Mouse (Mus musculus) mouse embryonic stem cell (cell line): ENCODE measurements around the gene Cfdp1.

Source experiments
- in situ Hi-C, 2 experiments: fragments of 300-500 bp; cut with MboI; formaldehyde crosslinking; loops; 1 replicate in 1 of 2; 3 replicates in 1 of 2; pipeline ENCODE4 v1.14.3; 2019 to 2020; ENCODE audit warnings: low sequenced_read_pairs in 2 of 2, low pct_unique_long_range_greater_than_20kb in 1 of 2, mixed read lengths in 1 of 2; ENCODE audit not compliant: unreplicated experiment in 1 of 2

The Cfdp1 gene

DNA sequence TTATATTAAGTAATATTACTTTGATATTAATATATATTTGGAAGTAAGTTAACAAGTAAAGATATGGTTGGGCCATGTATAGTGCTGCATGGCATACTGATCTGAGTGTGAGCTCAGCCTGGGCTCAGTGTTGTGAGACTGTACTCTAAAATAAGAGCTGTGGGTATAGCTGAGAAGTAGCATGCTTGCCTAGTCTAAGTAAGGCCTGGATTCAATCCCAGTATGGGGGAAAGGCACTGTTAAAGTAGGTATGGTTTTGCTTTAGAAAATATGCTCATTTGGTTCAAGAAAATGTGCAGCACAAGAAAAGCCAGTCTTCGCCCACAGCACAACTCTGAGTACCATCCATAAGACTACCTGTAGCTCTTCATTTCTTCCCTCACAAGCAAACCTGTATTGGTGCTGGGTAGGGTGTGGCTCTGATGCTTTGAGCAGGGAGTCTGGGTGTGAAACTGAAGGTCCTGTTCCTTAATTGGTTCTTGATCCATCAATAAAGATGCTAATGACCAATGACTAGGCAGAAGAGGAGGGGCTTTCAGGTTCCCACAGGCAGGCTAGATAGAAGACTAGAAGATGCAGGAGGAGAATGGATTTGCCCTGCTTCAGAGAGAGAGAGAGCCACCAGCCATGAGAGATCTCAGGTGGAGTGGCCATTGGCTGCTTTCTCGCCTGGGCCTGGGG is 43.3 kb downstream of the Cfdp1 start:
- in situ Hi-C loops, result no loop called here

DNA sequence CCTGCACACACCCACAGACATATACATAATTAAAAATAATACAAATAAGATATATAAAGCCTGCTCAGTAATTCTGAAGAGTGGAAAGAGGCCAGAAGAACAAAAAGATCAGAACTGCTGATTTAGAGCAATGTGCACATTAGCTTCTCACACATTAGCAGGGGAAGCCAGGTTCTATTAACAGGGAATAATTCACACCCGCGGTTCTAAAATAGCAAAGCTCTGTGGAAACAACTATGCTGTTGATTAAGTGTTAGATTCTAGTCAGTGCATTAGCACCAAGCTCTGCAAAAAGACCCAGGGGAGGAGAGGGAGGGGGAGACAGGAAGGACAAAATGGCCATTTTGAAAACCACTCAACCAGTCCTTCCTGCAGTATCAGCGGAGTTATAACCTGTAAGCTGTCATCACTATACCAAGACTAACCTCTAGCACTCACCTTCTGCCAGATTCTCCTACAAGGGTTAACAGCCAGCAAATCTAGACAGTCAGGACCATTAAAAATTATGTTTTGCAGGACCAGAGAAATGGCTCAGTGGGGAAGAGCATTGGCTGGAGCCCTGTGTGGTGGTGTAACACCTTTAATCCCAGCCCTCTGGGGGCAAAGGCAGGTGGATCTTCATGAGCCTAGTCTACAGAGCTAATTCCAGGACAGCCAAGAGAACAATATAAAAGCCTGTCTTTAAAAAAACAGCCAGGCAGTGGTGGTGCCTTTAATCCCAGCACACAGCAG is 45.0 kb downstream of the Cfdp1 start:
- in situ Hi-C loops, result no loop called here

DNA sequence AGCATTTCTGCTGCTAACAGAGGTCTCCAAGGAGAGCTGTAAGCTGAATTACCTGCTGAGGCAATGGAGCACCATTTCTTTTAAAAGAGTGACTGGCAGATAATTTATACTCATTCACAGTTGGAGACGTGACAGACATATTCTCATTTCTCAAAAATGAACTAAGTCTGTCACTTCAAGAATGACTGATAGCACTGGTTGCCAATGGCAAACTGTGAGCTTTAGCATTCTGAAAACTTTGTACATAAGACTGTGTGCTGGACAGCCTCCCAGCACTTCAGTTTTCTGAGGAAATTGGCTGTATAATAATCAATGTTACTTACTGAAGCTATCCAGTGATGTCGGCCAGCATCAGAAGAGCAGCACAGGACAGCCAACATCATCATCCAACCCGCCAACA is 46.1 kb downstream of the Cfdp1 start:
- in situ Hi-C loops, result no loop called here

DNA sequence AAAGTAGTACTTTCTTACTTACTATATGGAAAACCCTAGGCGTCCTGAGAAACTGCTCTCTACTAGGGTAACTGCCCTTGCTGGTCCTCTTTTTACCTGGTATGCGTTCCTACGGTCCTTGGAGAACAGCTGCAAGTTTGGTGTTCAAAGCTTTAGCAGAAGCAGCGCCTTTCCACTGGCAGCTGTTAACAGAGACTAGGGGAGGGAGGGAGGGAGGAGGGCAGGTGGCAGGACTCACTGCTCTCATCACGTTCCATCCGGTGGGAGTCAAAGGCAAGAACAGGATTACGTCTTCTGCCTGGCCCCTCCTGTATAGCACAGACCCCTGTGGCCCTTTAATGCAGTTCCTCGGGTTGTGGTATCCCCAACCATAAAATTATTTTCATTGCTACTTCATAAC is 50.7 kb downstream of the Cfdp1 start:
- in situ Hi-C loops, result no loop called here

DNA sequence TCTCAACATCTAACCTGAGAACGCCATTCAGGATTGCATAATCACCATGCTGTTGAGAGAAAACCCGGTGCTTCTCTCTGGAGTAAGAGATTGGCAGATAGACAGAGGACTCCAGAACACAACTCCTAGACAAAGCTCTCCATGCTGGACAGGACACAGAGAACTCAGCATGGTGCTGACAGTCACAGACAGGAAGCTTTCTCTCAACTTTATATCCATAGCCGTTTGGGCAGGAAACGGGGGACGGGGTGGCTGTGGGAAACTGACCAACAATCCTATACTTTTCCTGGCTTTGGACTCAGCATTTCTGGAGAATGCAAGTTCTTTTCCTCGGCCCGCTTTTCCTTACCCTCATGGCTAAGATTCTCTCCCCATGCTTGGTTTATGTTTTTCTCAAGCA is 51.8 kb downstream of the Cfdp1 start:
- in situ Hi-C loops, result no loop called here

DNA sequence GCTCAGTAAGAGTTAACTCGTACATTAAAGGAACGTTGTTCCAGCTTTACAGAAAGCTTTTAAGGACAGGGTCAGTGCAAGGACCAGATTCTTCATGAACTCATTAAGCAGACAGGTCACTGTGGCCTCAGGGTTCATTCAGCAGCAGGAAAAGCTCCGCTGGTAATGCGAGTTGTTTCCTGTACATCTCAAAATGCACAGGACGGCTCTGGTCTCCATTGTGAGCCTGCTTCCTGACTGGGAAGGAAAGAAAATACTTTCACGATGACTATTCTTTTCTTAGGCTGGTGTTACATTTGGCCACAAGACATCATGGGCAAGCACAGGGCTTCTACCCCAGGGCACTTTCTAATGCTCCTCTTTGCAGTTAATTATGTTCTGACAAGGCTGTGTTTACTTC is 52.6 kb downstream of the Cfdp1 start:
- in situ Hi-C loops, result no loop called here

DNA sequence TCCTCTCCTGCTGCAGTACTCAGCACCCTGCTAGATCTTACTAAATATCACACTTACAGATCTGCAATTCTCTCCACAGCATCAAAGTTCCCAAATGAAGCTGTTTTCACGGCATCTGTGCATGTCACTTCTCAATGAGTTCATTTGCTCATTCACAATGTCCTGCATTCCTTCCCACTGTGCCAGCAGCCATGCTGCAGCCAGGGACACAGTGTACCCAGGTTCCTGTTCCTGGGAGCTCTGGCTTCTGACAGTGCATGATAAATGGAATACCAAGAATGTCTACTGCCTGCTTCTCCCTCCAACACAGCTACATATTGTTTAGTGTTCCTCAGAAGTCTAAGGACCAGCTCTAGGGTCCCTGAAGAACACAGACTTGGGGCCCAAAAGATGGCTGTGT is 57.6 kb downstream of the Cfdp1 start:
- in situ Hi-C loops, result no loop called here

DNA sequence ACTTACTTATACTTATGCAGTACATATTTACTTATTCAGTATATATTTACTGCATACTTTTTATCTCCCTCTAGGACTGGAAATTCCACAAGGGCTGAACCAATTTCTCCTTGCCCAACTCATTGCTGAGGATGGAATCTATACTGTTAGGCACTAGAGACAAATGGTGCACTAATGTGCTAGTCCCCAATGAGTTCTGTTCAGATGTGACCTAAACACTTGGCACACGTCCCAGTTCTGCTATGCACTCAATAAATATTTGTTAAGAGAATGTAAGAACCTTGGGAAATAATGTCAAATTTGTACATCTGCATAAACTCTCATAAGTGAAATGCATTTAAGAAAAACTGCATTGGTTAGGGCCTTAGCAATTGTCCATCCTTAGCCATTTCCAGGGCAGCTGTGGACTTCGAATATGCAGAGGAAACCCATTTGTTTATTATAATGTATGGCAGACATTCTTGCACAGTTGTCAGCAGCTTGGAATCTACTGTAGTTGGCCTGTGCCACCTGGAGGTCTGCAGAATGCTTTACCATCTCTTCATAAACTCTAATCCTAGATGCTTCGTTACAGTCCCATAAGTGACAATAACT is 60.7 kb downstream of the Cfdp1 start:
- in situ Hi-C loops, result no loop called here

DNA sequence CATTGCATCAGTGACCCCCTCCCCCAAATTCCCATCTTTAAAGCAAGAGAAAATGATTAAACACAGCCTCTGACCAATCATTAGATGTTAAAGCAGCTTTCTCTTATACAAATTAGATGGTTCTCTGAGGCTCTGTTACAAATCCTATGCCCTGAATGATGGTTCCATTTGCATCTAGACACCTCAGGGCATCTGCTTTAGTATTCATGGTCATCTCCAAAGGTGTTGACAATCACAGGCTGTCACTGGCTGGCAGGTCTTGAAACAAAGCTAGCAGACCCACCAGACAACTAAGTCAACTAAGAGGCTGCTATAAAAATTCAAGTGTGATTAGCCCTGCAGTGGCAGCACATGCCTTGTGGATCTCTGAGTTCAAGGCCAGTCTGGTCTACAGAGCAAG is 64.5 kb downstream of the Cfdp1 start:
- in situ Hi-C loops, result no loop called here

DNA sequence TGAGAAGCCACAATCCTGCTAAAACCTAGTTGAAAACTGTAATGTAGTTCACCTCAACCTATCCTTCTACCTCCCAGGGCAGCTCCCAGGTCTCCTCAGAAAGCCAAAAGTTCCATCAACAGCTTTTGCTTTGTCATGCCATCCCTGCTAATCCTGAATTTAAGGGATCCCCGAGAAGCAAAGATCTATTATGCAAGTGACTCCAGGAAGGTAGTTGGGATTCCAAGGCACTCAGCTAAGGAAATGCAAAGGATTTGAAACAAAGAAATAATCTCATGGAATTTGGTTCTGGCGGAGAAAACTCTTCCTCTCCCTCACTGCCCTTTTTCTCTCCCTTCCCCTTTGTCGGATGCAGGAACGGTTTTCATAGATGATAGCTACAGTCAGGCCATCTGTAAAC is 64.9 kb downstream of the Cfdp1 start:
- in situ Hi-C loops, result no loop called here

DNA sequence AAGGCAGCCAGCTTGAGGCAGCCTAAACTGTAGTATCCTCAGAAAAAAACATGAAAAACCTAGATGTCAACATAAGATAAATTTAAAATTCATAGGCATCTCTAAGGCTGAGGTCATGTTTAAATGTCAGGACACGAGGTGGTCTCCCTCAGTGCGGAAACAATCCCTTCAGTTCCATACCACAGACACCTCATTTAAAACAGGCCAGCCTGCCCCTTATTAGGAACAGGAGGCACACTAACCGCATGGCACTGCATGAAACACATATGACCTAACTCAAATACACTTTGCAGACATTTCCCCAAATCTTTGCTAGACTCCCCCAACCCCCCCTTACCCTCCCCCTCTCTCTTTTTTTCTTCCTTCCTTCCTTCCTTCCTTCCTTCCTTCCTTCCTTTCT is 65.6 kb downstream of the Cfdp1 start:
- in situ Hi-C loops, result no loop called here

DNA sequence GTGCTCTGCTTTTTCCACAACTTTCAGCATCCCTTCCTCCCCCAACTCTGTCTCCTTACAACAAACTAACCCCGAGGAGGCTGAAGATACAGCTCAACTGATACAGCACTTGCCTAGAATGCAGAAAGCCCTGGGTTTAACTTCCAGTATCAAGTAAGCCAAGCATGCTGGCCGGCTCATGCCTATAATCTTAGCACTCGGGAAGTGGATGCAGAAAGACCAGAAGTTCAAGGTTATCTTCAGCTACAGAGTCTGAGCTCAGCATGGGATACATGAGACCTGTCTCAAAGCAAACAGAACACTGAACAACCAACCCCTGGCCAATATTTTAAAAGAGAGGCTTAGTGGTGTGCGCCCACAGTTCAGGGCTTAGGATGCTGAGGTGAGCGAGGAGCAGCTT is 66.0 kb downstream of the Cfdp1 start:
- in situ Hi-C loops, result no loop called here

DNA sequence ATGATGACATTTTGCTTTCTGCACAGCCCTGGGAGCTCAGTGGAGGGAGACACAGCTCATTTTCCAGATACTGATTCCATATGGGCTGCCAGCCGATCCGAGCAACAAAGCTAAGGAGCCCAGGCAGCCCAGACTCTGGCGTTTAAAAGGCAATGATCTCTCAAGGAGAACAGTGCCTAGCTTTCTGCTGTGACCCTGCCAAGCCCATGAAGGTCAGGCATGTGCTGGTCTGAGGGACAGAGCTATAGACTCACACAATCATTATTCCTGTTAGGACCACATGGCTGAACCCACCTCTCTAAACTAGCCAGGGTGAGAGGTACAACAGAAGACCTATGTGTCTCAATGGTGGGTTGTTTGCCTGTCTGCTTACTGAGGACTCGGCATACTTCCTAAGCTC is 66.4 kb downstream of the Cfdp1 start:
- in situ Hi-C loops, result no loop called here

DNA sequence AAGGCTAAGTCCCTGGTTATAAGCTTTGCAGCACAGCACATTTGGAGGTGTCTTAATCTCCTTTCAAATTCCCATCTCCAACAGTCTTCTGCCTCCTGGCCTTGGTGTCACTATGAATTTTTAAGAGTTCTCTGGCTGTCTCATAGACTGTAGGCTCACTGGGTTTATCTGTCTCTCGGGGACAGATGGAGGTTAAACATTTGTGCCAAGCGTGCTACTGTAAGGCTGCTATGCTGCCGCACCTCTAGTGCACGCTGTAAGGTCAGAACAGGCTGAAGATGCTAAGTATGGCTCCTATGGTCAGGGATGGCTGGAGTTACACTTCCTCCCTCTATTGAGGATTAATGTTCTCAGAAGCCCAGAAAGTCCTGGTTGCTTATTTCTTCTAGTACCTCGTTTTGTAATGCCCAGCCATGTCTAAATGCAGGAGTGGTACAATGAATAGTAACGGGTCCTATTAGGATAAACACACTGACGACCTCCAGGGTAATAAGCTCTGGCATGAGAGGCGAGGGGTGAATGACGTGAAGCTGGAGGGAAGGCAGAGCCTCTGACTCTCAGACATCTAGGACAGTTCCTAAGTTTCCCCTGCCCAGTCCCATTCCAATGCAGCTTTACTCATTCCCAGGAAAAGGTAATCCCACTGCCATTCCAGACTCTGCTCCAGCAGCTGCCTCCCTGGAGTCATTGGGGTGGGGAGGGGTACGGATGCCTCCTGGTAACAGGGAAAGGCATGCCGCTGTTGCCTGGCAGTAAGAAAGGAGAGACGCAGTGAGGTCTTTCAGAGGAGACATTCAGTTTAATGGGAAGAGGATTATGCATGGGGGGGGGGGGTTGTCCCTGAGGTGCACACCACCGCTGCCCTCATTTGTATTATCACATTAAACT is 67.1 kb downstream of the Cfdp1 start:
- in situ Hi-C loops, result no loop called here

DNA sequence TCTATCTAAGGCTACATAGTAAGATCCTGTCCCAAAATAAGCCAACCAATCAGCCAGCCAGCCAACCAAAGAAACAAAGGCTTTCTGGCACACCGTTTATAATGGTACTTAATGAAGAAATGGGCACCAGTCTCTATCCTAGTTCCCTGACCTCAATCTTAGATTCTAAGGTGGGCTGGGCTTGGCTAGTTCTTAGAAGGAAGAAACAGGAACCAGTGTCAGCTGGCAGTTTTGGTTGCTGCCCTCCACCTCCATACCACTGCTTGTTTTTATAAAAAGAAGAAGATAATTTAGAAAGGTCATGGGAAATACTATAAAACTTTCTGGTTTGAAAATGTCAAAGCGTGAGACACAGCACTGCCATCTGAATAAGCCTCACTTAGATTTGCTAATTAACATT is 68.0 kb downstream of the Cfdp1 start:
- in situ Hi-C loops, result no loop called here

DNA sequence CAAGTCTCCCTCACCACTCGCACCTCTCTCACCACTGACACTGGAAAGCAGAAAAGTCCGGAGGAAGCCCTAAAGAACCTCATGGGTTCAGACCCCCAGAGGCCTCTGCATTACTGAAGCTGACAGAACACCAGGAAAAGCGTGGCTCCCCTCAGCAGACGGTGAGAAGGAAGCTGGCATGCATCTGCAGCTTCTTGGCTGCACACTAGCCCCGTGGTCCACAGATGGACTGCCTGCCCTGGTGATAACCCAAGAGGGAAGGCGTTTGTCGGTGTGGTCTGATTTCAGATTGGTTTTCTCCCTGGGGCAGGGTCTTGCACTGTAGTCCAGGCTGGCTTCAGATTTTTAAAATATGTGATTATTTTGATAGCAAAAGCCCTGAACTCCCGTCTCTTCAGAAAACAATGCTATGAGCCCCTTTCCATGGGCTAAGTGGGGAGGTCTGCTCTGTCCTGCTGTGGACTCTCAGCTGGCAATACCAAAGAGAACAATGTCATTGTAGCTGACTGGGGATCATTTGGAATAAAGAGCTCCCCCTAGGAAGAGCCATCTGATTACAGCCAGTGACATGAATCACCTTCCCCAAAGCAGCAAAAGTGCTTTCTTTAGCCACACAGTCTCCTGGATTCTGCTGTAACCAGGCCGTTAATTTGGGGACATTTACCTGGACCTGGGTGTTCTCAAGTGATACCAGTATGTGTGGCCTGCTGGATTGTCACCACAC is 71.3 kb downstream of the Cfdp1 start:
- in situ Hi-C loops, result no loop called here

DNA sequence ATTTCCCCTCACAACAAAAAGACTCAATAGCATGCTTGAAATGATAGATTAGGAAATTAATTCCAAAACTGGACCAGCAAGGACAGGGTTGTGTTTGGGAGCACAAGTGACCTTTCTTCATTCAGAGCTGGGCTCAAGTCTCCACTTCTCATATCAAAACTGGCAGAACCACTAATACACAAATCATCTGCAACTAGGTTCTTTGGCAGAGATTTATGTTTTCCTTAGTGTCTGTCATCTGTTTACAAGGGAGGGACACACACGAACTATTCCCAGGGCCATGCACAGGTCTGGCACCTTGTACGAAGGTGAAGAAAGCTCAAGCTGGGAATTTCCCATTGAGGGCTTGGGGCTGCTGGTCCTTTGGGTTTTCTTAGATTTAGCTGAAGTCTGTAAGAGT is 71.9 kb downstream of the Cfdp1 start:
- in situ Hi-C loops, result no loop called here

DNA sequence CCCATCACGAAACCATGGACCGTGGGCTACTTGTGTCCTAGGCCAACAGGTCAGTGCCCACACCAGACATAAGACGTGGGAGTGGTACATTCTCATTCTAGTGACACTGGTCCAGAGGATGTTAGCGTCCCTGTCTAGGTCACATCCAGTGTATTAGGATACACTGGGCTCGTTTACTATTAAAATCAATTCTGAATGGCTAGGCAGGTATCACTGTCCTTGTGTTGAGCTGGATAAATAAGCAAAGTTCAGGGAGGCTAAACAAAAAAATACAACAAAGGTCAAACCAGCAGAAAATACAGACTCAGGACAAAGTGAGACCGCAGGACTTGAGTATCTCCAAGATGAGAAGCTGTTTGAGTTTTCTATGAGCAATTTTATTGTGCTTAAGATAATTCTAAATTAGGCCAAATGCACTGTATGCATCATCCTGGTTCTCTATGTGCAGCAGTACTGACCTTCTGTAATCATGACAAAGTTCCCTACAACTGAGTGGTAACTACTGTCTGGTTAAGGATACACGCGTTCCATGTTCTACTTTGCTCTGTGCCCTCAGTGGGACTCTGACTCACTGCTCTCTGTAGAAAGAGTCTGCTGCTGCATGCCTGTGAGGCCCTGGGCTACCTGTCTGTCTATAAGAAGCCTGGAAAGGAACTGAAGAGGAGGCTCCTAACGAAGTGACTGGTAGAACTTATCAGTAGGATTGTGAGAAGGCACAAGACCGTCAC is 73.2 kb downstream of the Cfdp1 start:
- in situ Hi-C loops, result no loop called here
